Mouse (Mus musculus): Measurements from ENCODE around the gene Meig1.

- no peak for TF ChIP-seq CTCF (IDR thresholded peaks at IDR 0.05; ENCODE audit: low read depth, low read length)
- TF ChIP-seq GATA2 (IDR thresholded peaks at IDR 0.05; ENCODE audit: borderline replicate concordance, low read depth, low read length), result no peak
- no peak for TF ChIP-seq GATA1 (IDR thresholded peaks at IDR 0.05; ENCODE audit: borderline replicate concordance, low read length)
- TF ChIP-seq POLR2AphosphoS5 (IDR thresholded peaks at IDR 0.05; ENCODE audit: insufficient replicate concordance, low read depth, low read length), result no peak
Observed at GRCm38 (mm10) chr2:3387105-3387860, 35.2 kb downstream of the Meig1 start.

Data from G1E (cell line).